Mouse (Mus musculus): ENCODE measurements around the gene Gm12216. TPM values are rescaled to one million over a fixed set of nuclear protein-coding genes. Genes with fewer than 3 reads are reported as not detected.

Gene Gm12216
- polyA plus RNA-seq, 1 experiment from 2014 or later: 1.4 TPM

- H3K27ac ChIP-seq (ENCODE audit: low read depth): no peak overlapping the region
- H3K9ac ChIP-seq (ENCODE audit: low read length): no peak overlapping the region
- no peaks in the 10 kb centered on the region for H3K27me3 ChIP-seq (replicated peaks; ENCODE audit: control insufficient read depth, insufficient read depth, low read length)
- no peak overlapping the region for H3K4me2 ChIP-seq (ENCODE audit: low read length)
- no peaks in the 10 kb centered on the region for H3K4me1 ChIP-seq (replicated peaks; ENCODE audit: control insufficient read depth, insufficient read depth, low read length)
- ATAC-seq (replicated peaks; ENCODE audit: low FRiP score, low TSS enrichment, low read depth): no peak
- H3K4me3 ChIP-seq (ENCODE audit: low read depth, low read length): no peak overlapping the region
- no peaks in the 10 kb centered on the region for H3K36me3 ChIP-seq (ENCODE audit: control insufficient read depth, insufficient read depth, low read length)
- 93% methylated on average over 6 of the region's 6 CpGs for WGBS
- no peaks in the 10 kb centered on the region for H3K9me3 ChIP-seq (ENCODE audit: control insufficient read depth, low read length)
- no peak for DNase-seq (ENCODE audit: low spot score)
Observed at GRCm38 (mm10) chr11:53748614-53749013, 110.4 kb downstream of the Gm12216 start.

GRCm38 (mm10) chr11:53747985-53748384 lies 111.1 kb downstream of the Gm12216 start:
- DNase-seq (ENCODE audit: low spot score): no peak
- no peaks in the 10 kb centered on the region for H3K36me3 ChIP-seq (ENCODE audit: control insufficient read depth, insufficient read depth, low read length)
- no peak for ATAC-seq (replicated peaks; ENCODE audit: low FRiP score, low TSS enrichment, low read depth)
- H3K27ac ChIP-seq (ENCODE audit: low read depth): no peak overlapping the region
- H3K4me3 ChIP-seq (ENCODE audit: low read depth, low read length): no peak overlapping the region
- H3K4me2 ChIP-seq (ENCODE audit: low read length): no peak overlapping the region
- H3K9ac ChIP-seq (ENCODE audit: low read length): no peak overlapping the region
- H3K4me1 ChIP-seq (replicated peaks; ENCODE audit: control insufficient read depth, insufficient read depth, low read length): no peaks in the 10 kb centered on the region
- 86% methylated on average over 9 of the region's 9 CpGs for WGBS
- H3K27me3 ChIP-seq (replicated peaks; ENCODE audit: control insufficient read depth, insufficient read depth, low read length): no peaks in the 10 kb centered on the region
- H3K9me3 ChIP-seq (ENCODE audit: control insufficient read depth, low read length): no peaks in the 10 kb centered on the region

- H3K36me3 ChIP-seq (ENCODE audit: control insufficient read depth, insufficient read depth, low read length): no peaks in the 10 kb centered on the region
- WGBS: 91% methylated on average over 2 of the region's 2 CpGs
- H3K27me3 ChIP-seq (replicated peaks; ENCODE audit: control insufficient read depth, insufficient read depth, low read length): no peaks in the 10 kb centered on the region
- ATAC-seq (replicated peaks; ENCODE audit: low FRiP score, low TSS enrichment, low read depth) (no peak), DNase-seq (ENCODE audit: low spot score) (no peak)
- no peaks in the 10 kb centered on the region for H3K4me1 ChIP-seq (replicated peaks; ENCODE audit: control insufficient read depth, insufficient read depth, low read length)
- H3K4me3 ChIP-seq (ENCODE audit: low read depth, low read length): no peak overlapping the region
- no peak overlapping the region for H3K27ac ChIP-seq (ENCODE audit: low read depth)
- H3K4me2 ChIP-seq (ENCODE audit: low read length): no peak overlapping the region
- H3K9ac ChIP-seq (ENCODE audit: low read length): no peak overlapping the region
- H3K9me3 ChIP-seq (ENCODE audit: control insufficient read depth, low read length): no peaks in the 10 kb centered on the region
Observed at GRCm38 (mm10) chr11:53745260-53745659, 113.8 kb downstream of the Gm12216 start.

GRCm38 (mm10) chr11:53742353-53742752 lies 116.7 kb downstream of the Gm12216 start:
- Histone ChIP-seq H3K4me2 (ENCODE audit: low read length) (no peak overlapping the region), H3K9ac (ENCODE audit: low read length) (no peak overlapping the region), H3K9me3 (ENCODE audit: control insufficient read depth, low read length) (no peaks in the 10 kb centered on the region), H3K27ac (ENCODE audit: low read depth) (no peak overlapping the region), H3K4me1 (replicated peaks; ENCODE audit: control insufficient read depth, insufficient read depth, low read length) (no peaks in the 10 kb centered on the region), H3K27me3 (replicated peaks; ENCODE audit: control insufficient read depth, insufficient read depth, low read length) (no peaks in the 10 kb centered on the region), H3K4me3 (ENCODE audit: low read depth, low read length) (no peak overlapping the region), H3K36me3 (ENCODE audit: control insufficient read depth, insufficient read depth, low read length) (no peaks in the 10 kb centered on the region)
- no peak for DNase-seq (ENCODE audit: low spot score)
- no peak for ATAC-seq (replicated peaks; ENCODE audit: low FRiP score, low TSS enrichment, low read depth)
- 38% methylated on average over 5 of the region's 5 CpGs for WGBS

- WGBS: 37% methylated on average over 6 of the region's 6 CpGs
- H3K36me3 ChIP-seq (ENCODE audit: control insufficient read depth, insufficient read depth, low read length): no peaks in the 10 kb centered on the region
- H3K27me3 ChIP-seq (replicated peaks; ENCODE audit: control insufficient read depth, insufficient read depth, low read length): no peaks in the 10 kb centered on the region
- H3K27ac ChIP-seq (ENCODE audit: low read depth): no peak overlapping the region
- no peaks in the 10 kb centered on the region for H3K4me1 ChIP-seq (replicated peaks; ENCODE audit: control insufficient read depth, insufficient read depth, low read length)
- H3K9me3 ChIP-seq (ENCODE audit: control insufficient read depth, low read length): no peaks in the 10 kb centered on the region
- DNase-seq (ENCODE audit: low spot score) (peak; percentile 70), ATAC-seq (replicated peaks; ENCODE audit: low FRiP score, low TSS enrichment, low read depth) (0 out of 2 replicates have a peak, but pooled peaks have one; percentile 60)
- no peak overlapping the region for H3K4me3 ChIP-seq (ENCODE audit: low read depth, low read length)
- no peak overlapping the region for H3K4me2 ChIP-seq (ENCODE audit: low read length)
- H3K9ac ChIP-seq (ENCODE audit: low read length): no peak overlapping the region
Observed at GRCm38 (mm10) chr11:53737573-53737946, 121.5 kb downstream of the Gm12216 start.

- Histone ChIP-seq H3K4me1 (replicated peaks; ENCODE audit: control insufficient read depth, insufficient read depth, low read length) (no peaks in the 10 kb centered on the region), H3K9me3 (ENCODE audit: control insufficient read depth, low read length) (no peaks in the 10 kb centered on the region), H3K27me3 (replicated peaks; ENCODE audit: control insufficient read depth, insufficient read depth, low read length) (no peaks in the 10 kb centered on the region), H3K27ac (ENCODE audit: low read depth) (no peak overlapping the region), H3K36me3 (ENCODE audit: control insufficient read depth, insufficient read depth, low read length) (no peaks in the 10 kb centered on the region), H3K9ac (ENCODE audit: low read length) (no peak overlapping the region), H3K4me2 (ENCODE audit: low read length) (no peak overlapping the region), H3K4me3 (ENCODE audit: low read depth, low read length) (no peak overlapping the region)
- WGBS: 56% methylated on average over 14 of the region's 14 CpGs
- DNase-seq (ENCODE audit: low spot score): peak; percentile 87
- no peak; the same call in 1 of the 2 replicates for ATAC-seq (replicated peaks; ENCODE audit: low FRiP score, low TSS enrichment, low read depth)
Observed at GRCm38 (mm10) chr11:53736771-53737572, 122.1 kb downstream of the Gm12216 start.

GRCm38 (mm10) chr11:53735682-53736245 lies 123.3 kb downstream of the Gm12216 start:
- ATAC-seq (replicated peaks; ENCODE audit: low FRiP score, low TSS enrichment, low read depth): peak; percentile 82
- no peak overlapping the region for H3K4me3 ChIP-seq (ENCODE audit: low read depth, low read length)

GRCm38 (mm10) chr11:53734970-53735681 lies 123.9 kb downstream of the Gm12216 start:
- WGBS: 70% methylated on average over 18 of the region's 18 CpGs
- Histone ChIP-seq H3K27me3 (replicated peaks; ENCODE audit: control insufficient read depth, insufficient read depth, low read length) (no peaks in the 10 kb centered on the region), H3K4me2 (ENCODE audit: low read length) (peak overlapping the region; percentile 44; the same call in 1 of the 2 replicates)

More at GRCm38 (mm10) chr11:53735682-53736245, 123.3 kb downstream of the Gm12216 start:
- H3K36me3 ChIP-seq (ENCODE audit: control insufficient read depth, insufficient read depth, low read length): no peaks in the 10 kb centered on the region
- 28% methylated on average over 17 of the region's 17 CpGs for WGBS
- no peaks in the 10 kb centered on the region for H3K9me3 ChIP-seq (ENCODE audit: control insufficient read depth, low read length)
- H3K4me2 ChIP-seq (ENCODE audit: low read length): peak overlapping the region; percentile 44
- no peaks in the 10 kb centered on the region for H3K27me3 ChIP-seq (replicated peaks; ENCODE audit: control insufficient read depth, insufficient read depth, low read length)
- H3K9ac ChIP-seq (ENCODE audit: low read length): peak overlapping the region; percentile 35; the same call in 1 of the 2 replicates
- no peak overlapping the region for H3K27ac ChIP-seq (ENCODE audit: low read depth)
- H3K4me1 ChIP-seq (replicated peaks; ENCODE audit: control insufficient read depth, insufficient read depth, low read length): no peaks in the 10 kb centered on the region
- peak; percentile 81 for DNase-seq (ENCODE audit: low spot score)

More at GRCm38 (mm10) chr11:53734970-53735681, 123.9 kb downstream of the Gm12216 start:
- no peaks in the 10 kb centered on the region for H3K36me3 ChIP-seq (ENCODE audit: control insufficient read depth, insufficient read depth, low read length)
- H3K4me3 ChIP-seq (ENCODE audit: low read depth, low read length): no peak overlapping the region
- H3K4me1 ChIP-seq (replicated peaks; ENCODE audit: control insufficient read depth, insufficient read depth, low read length): no peaks in the 10 kb centered on the region
- no peak overlapping the region for H3K27ac ChIP-seq (ENCODE audit: low read depth)
- no peaks in the 10 kb centered on the region for H3K9me3 ChIP-seq (ENCODE audit: control insufficient read depth, low read length)
- H3K9ac ChIP-seq (ENCODE audit: low read length): no peak overlapping the region
- DNase-seq (ENCODE audit: low spot score) (no peak), ATAC-seq (replicated peaks; ENCODE audit: low FRiP score, low TSS enrichment, low read depth) (no peak)

All from intestine, embryonic 14.5 days (tissue).